Comparison of ENCODE assay signal across 14 mouse cellular contexts in genomic region chr5:71917206-71917605, GRCm38 (mm10).
DNase-seq lines count a peak whose midpoint lies in the region; ATAC-seq and TF ChIP-seq lines count a peak whose summit lies in the region.
"Had no signal": no experiment of that assay in that cellular context is flagged by ENCODE, and none has a peak within 500 bp of the region (broad histone marks: within the 10 kb centered on the region; RNA-seq: fewer than 3 reads in every experiment).

No protein-coding gene starts in this region.

- intact Hi-C loops in left cerebral cortex, postnatal 4 days (cut with DNase I), result no loop called here

- no peak overlapping the region for H3K27ac ChIP-seq in heart, embryonic 11.5 days (ENCODE audit: low read depth, low read length)
- H3K27ac ChIP-seq in stomach, postnatal 0 days (replicated peaks), result no peak overlapping the region
- H3K27ac ChIP-seq: limb, embryonic 10.5 days; liver, embryonic 15.5 days had no signal

- H3K9me3 ChIP-seq in heart, embryonic 11.5 days (replicated peaks; ENCODE audit: control insufficient read depth, low read length), result no peaks in the 10 kb centered on the region
- H3K9me3 ChIP-seq in stomach, postnatal 0 days (ENCODE audit: control insufficient read depth, low read length), result no peaks in the 10 kb centered on the region
- H3K9me3 ChIP-seq: limb, embryonic 10.5 days; liver, embryonic 15.5 days had no signal

- TF ChIP-seq EP300 in stomach, postnatal 0 days (optimal IDR thresholded peaks at IDR 0.05), result no peak

- H3K27me3 ChIP-seq in heart, embryonic 11.5 days (ENCODE audit: control insufficient read depth, insufficient read depth, low read length), result no peaks in the 10 kb centered on the region
- H3K27me3 ChIP-seq in stomach, postnatal 0 days (ENCODE audit: control insufficient read depth, insufficient read depth, low read length), result no peaks in the 10 kb centered on the region
- H3K27me3 ChIP-seq: CH12.LX; liver, embryonic 15.5 days had no signal

- H3K9ac ChIP-seq in heart, embryonic 11.5 days (ENCODE audit: low read depth, low read length), result no peak overlapping the region
- no peak overlapping the region for H3K9ac ChIP-seq in stomach, postnatal 0 days (ENCODE audit: low read length)
- H3K9ac ChIP-seq: liver, embryonic 15.5 days had no signal

- H3K36me3 ChIP-seq in heart, embryonic 11.5 days (ENCODE audit: control insufficient read depth, insufficient read depth, low read length), result no peaks in the 10 kb centered on the region
- H3K36me3 ChIP-seq in stomach, postnatal 0 days (ENCODE audit: control insufficient read depth, insufficient read depth, low read length), result no peaks in the 10 kb centered on the region
- H3K36me3 ChIP-seq: limb, embryonic 10.5 days; liver, embryonic 15.5 days had no signal

- DNase-seq in cerebellum, adult 9-10 months, result peak; percentile 9
- DNase-seq in frontal cortex, adult 2 months (ENCODE audit: extremely low spot score in 1 of 2, low spot score in 1 of 2), result peak; percentile 81 to 84
- DNase-seq in layer of hippocampus, postnatal 14 days (ENCODE audit: low spot score in 2 of 2), result peak; percentile 55 to 79
- DNase-seq in left cerebral cortex, postnatal 4 days, result peak; percentile 15
- DNase-seq in MN1 (ENCODE audit: low spot score), result no peak
- no peak for DNase-seq in stomach, postnatal 0 days (ENCODE audit: low spot score)
- DNase-seq: adrenal gland, postnatal 14 days; kidney, adult 18-20 months; lung, postnatal 4 days had no signal

- H3K4me3 ChIP-seq in heart, embryonic 11.5 days (ENCODE audit: low read depth, low read length), result no peak overlapping the region
- H3K4me3 ChIP-seq in stomach, postnatal 0 days (ENCODE audit: low read depth, low read length), result no peak overlapping the region
- H3K4me3 ChIP-seq: limb, embryonic 10.5 days; liver, embryonic 15.5 days had no signal

- no peak for ATAC-seq in heart, embryonic 11.5 days (replicated peaks; ENCODE audit: insufficient number of reproducible peaks, low FRiP score, low TSS enrichment)
- no peak for ATAC-seq in stomach, postnatal 0 days (ENCODE audit: low FRiP score, low TSS enrichment)
- ATAC-seq: forebrain, embryonic 16.5 days had no signal

- no peaks in the 10 kb centered on the region for H3K4me1 ChIP-seq in heart, embryonic 11.5 days (ENCODE audit: control insufficient read depth, insufficient read depth, low read length)
- H3K4me1 ChIP-seq in stomach, postnatal 0 days (replicated peaks; ENCODE audit: control insufficient read depth, insufficient read depth), result no peaks in the 10 kb centered on the region
- H3K4me1 ChIP-seq: limb, embryonic 10.5 days; liver, embryonic 15.5 days had no signal

- TF ChIP-seq CTCF in stomach, postnatal 0 days (IDR thresholded peaks at IDR 0.05; ENCODE audit: low read depth), result no peak

- no peak overlapping the region for H3K4me2 ChIP-seq in heart, embryonic 11.5 days
- H3K4me2 ChIP-seq in stomach, postnatal 0 days (replicated peaks; ENCODE audit: low read depth), result no peak overlapping the region
- H3K4me2 ChIP-seq: liver, embryonic 15.5 days had no signal

- 86% methylated on average over 4 of the region's 4 CpGs for WGBS in heart, embryonic 11.5 days (ENCODE audit: insufficient replicate concordance)
- 75% methylated on average over 4 of the region's 4 CpGs for WGBS in stomach, postnatal 0 days

Comparison
In these comparisons a context has a peak if more than half of its experiments do, and no peak if none do; other contexts are left out.
1. DNase-seq: peak in cerebellum, adult 9-10 months (single experiment), frontal cortex, adult 2 months (2 of 2), layer of hippocampus, postnatal 14 days (2 of 2) and left cerebral cortex, postnatal 4 days (single experiment); none in MN1 (single experiment) and stomach, postnatal 0 days (single experiment).